Mouse (Mus musculus): ENCODE measurements around the gene Gpsm3.
"Not testable (repeated sequence)": the region's sequence is repeated elsewhere in the genome, so short reads cannot be mapped to it uniquely, and the experiment has no call there.

- TF ChIP-seq CTCF (IDR thresholded peaks at IDR 0.05); POLR2A (IDR thresholded peaks at IDR 0.05; ENCODE audit: insufficient read depth, low read depth, low read length): not testable (repeated sequence)
Measured at GRCm38 (mm10) chr17:34543567-34543966, 46.0 kb upstream of the Gpsm3 start.
